Mouse (Mus musculus) left cerebral cortex, postnatal 25 days (tissue): ENCODE results near the gene Susd2. TPM values are rescaled to one million over a fixed set of nuclear protein-coding genes. Genes with fewer than 3 reads are reported as not detected.

Experiments
- DNase-seq, 2 experiments: peaks; one replicate each; pipeline ENCODE4 v3.0.0; 2022; ENCODE audit warnings: low spot score in 2 of 2, mixed read lengths in 1 of 2
- intact Hi-C: fragments of 180-260 bp; cut with DNase I; formaldehyde crosslinking; loops from one replicate; pipeline ENCODE4 v1.15.1; 2025
- total RNA-seq, 2 experiments: library from RNA; stranded (reverse); gene quantifications; 2 replicates each; pipeline ENCODE4 v1.2.3; 2021

The Susd2 gene
- total RNA-seq = 1 to 10 TPM; 5.8 to 8.4 TPM

- DNase-seq = peak in 1 of 2 experiments; percentile 50
- intact Hi-C loops = no loop called here
Measured at GRCm38 (mm10) chr10:75643741-75644343, at the start of gene Susd2. Gene Susd2, minus strand, starts transcription at chr10:75644008.

- no peak for DNase-seq
- intact Hi-C loops = no loop called here
Measured at GRCm38 (mm10) chr10:75688598-75688997, 44.8 kb upstream of the Susd2 start.

GRCm38 (mm10) chr10:75686724-75687123 is 42.9 kb upstream of the Susd2 start:
- intact Hi-C loops = no loop called here

GRCm38 (mm10) chr10:75684035-75685004 is 40.5 kb upstream of the Susd2 start:
- DNase-seq = peak; percentile 89 to 95
- intact Hi-C loops = no loop called here

More at GRCm38 (mm10) chr10:75686724-75687123, 42.9 kb upstream of the Susd2 start:
- DNase-seq = peak in 1 of 2 experiments; percentile 51

- intact Hi-C loops = loop anchor here (2.0 kb wide), 1 partner anchor 14 kb away; no protein-coding TSS in a partner anchor
- peak; percentile 55 to 67 for DNase-seq
Measured at GRCm38 (mm10) chr10:75680574-75681001, 36.8 kb upstream of the Susd2 start.

GRCm38 (mm10) chr10:75679204-75679603 is 35.4 kb upstream of the Susd2 start:
- intact Hi-C loops = no loop called here
- no peak for DNase-seq

- intact Hi-C loops = no loop called here
- DNase-seq = peak; percentile 49 to 73
Measured at GRCm38 (mm10) chr10:75677989-75678388, 34.2 kb upstream of the Susd2 start.

- DNase-seq = no peak
- intact Hi-C loops = no loop called here
Measured at GRCm38 (mm10) chr10:75677571-75677970, 33.8 kb upstream of the Susd2 start.

- intact Hi-C loops = no loop called here
- no peak for DNase-seq
Measured at GRCm38 (mm10) chr10:75676819-75677565, 33.2 kb upstream of the Susd2 start.

GRCm38 (mm10) chr10:75676286-75676685 is 32.5 kb upstream of the Susd2 start:
- no peak for DNase-seq
- intact Hi-C loops = no loop called here

- intact Hi-C loops = no loop called here
- DNase-seq = no peak
Measured at GRCm38 (mm10) chr10:75675594-75675993, 31.8 kb upstream of the Susd2 start.

GRCm38 (mm10) chr10:75669936-75670335 is 26.1 kb upstream of the Susd2 start:
- intact Hi-C loops = no loop called here
- no peak for DNase-seq

- no peak for DNase-seq
- intact Hi-C loops = loop anchor here (2.0 kb wide), 2 partner anchors 13 to 33 kb away; no protein-coding TSS in a partner anchor
Measured at GRCm38 (mm10) chr10:75667911-75668270, 24.1 kb upstream of the Susd2 start.

- intact Hi-C loops = loop anchor here (2.0 kb wide), 2 partner anchors 13 to 33 kb away; no protein-coding TSS in a partner anchor
- DNase-seq = peak; percentile 81 to 92
Measured at GRCm38 (mm10) chr10:75667115-75667910, 23.5 kb upstream of the Susd2 start.

- intact Hi-C loops = loop anchor here (2.0 kb wide), 2 partner anchors 14 to 34 kb away; no protein-coding TSS in a partner anchor
- peak; percentile 59 to 65 for DNase-seq
Measured at GRCm38 (mm10) chr10:75666451-75667030, 22.7 kb upstream of the Susd2 start.

GRCm38 (mm10) chr10:75664673-75665270 is 21.0 kb upstream of the Susd2 start:
- intact Hi-C loops = no loop called here
- DNase-seq = no peak

GRCm38 (mm10) chr10:75662575-75662974 is 18.8 kb upstream of the Susd2 start:
- intact Hi-C loops = no loop called here
- DNase-seq = no peak

GRCm38 (mm10) chr10:75661876-75662275 is 18.1 kb upstream of the Susd2 start:
- intact Hi-C loops = no loop called here
- no peak for DNase-seq
